Mouse (Mus musculus): ENCODE data around the gene R3hcc1l.

- no peak for TF ChIP-seq CTCF (IDR thresholded peaks at IDR 0.05)
- TF ChIP-seq POLR2A (IDR thresholded peaks at IDR 0.05; ENCODE audit: insufficient read depth, low read depth, low read length), result no peak
- no peak for TF ChIP-seq EP300 (IDR thresholded peaks at IDR 0.05; ENCODE audit: insufficient read depth, low read depth, low read length)
Measured at GRCm38 (mm10) chr19:42477769-42478168, 40.8 kb upstream of the R3hcc1l start.

Measured in heart, adult 2 months (tissue).